Mouse (Mus musculus): ENCODE measurements around the gene Pacsin2.

DNA sequence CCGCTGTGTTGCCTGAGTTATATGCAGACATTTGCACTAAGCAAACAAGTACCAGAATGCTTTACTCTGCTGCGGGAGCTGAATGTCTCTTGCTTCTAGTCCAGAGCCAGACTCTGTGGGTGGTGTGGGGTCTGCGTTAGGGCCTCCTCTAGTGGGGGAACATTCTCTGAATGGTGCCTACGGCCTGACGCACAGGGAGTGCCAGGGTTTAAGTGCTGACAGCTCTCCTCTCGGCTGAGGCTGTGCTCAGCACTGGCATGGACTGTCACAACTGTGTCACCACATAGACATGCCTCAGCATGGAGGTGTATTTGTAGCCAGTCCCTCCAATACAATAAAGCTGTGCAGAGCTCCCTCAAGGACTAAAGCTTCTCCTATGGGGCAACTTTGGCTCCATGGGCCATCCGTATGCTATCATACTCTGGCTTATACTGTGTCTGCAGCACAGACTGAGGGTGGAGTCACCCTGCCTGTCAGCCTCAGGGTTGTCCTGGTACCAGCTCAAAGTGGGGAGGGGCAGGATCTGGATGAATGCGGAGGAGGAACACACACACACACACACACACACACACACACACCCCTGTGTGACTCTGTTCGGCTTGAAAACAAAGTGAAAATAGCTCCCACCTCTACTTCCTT lies 23.2 kb upstream of the Pacsin2 start:
- no peak for TF ChIP-seq CTCF (conservative IDR thresholded peaks at IDR 0.05; ENCODE audit: low read length)
- no peak for TF ChIP-seq NANOG (IDR thresholded peaks at IDR 0.05; ENCODE audit: borderline replicate concordance, low read length)
- TF ChIP-seq POU5F1 (IDR thresholded peaks at IDR 0.05; ENCODE audit: borderline replicate concordance, low read length) = no peak

Measured in E14TG2a.4 (cell line).